In the genomic region with DNA sequence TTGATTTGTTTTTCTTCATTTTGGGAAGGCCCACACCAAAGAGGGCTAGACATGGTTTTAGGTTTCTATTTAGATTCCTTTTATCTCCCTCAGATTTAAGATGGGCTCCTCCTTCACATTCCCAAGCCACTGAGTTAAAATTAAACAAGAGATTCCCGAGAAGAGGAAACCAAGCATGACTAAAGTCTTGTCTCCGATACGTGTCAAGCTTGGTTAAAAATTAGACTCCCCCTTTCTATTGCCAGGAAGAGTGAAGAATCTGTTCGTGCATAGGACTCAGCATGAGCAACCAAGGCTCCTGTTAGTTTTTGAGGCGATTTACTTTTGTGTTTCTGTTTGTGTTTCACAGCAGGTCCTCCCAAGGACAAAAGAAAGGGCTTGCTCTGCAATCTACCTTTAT, we compare ENCODE assay signal across 24 mouse cellular contexts.
DNase-seq lines count a peak whose midpoint lies in the region; ATAC-seq lines count a peak whose summit lies in the region.
"Had no signal": no experiment of that assay in that cellular context is flagged by ENCODE, and none has a peak within 500 bp of the region (broad histone marks: within the 10 kb centered on the region; RNA-seq: fewer than 3 reads in every experiment).

No protein-coding gene starts in this region.

- H3K9me3 ChIP-seq in embryonic facial prominence, embryonic 14.5 days (ENCODE audit: control insufficient read depth, low read length) = no peaks in the 10 kb centered on the region
- no peaks in the 10 kb centered on the region for H3K9me3 ChIP-seq in embryonic facial prominence, embryonic 10.5 days
- no peaks in the 10 kb centered on the region for H3K9me3 ChIP-seq in midbrain, embryonic 11.5 days (ENCODE audit: control insufficient read depth, low read length)
- H3K9me3 ChIP-seq in midbrain, embryonic 10.5 days (replicated peaks) = no peaks in the 10 kb centered on the region
- H3K9me3 ChIP-seq in kidney, embryonic 15.5 days (replicated peaks) = no peaks in the 10 kb centered on the region
- H3K9me3 ChIP-seq: heart, embryonic 15.5 days; hindbrain, embryonic 15.5 days; liver, embryonic 13.5 days; midbrain, embryonic 15.5 days; neural tube, embryonic 12.5 days; stomach, embryonic 15.5 days had no signal

- H3K4me3 ChIP-seq in embryonic facial prominence, embryonic 14.5 days (ENCODE audit: low read depth, low read length) = no peak overlapping the region
- no peak overlapping the region for H3K4me3 ChIP-seq in embryonic facial prominence, embryonic 10.5 days
- H3K4me3 ChIP-seq in midbrain, embryonic 11.5 days (ENCODE audit: low read depth, low read length) = no peak overlapping the region
- H3K4me3 ChIP-seq in midbrain, embryonic 10.5 days = no peak overlapping the region
- no peak overlapping the region for H3K4me3 ChIP-seq in kidney, embryonic 15.5 days (replicated peaks)
- H3K4me3 ChIP-seq: heart, embryonic 15.5 days; hindbrain, embryonic 15.5 days; liver, embryonic 13.5 days; midbrain, embryonic 15.5 days; neural tube, embryonic 12.5 days; stomach, embryonic 15.5 days had no signal

- H3K4me2 ChIP-seq in embryonic facial prominence, embryonic 14.5 days (ENCODE audit: low read depth, low read length) = no peak overlapping the region
- H3K4me2 ChIP-seq in midbrain, embryonic 11.5 days = no peak overlapping the region
- peak overlapping the region; percentile 21; the same call in 1 of the 2 replicates for H3K4me2 ChIP-seq in kidney, embryonic 15.5 days
- H3K4me2 ChIP-seq: heart, embryonic 15.5 days; hindbrain, embryonic 15.5 days; liver, embryonic 13.5 days; lung, embryonic 14.5 days; midbrain, embryonic 15.5 days; neural tube, embryonic 12.5 days; stomach, embryonic 15.5 days had no signal

- ATAC-seq in embryonic facial prominence, embryonic 14.5 days (ENCODE audit: low read depth) = no peak
- ATAC-seq in midbrain, embryonic 11.5 days (ENCODE audit: low FRiP score) = no peak
- peak; percentile 88 for ATAC-seq in kidney, embryonic 15.5 days (replicated peaks; ENCODE audit: low FRiP score)
- ATAC-seq: CD4-positive, CD25-positive, alpha-beta regulatory T cell, adult 4 months; forebrain, postnatal 0 days had no signal

- no peak overlapping the region for H3K9ac ChIP-seq in embryonic facial prominence, embryonic 14.5 days (ENCODE audit: low read depth, low read length)
- H3K9ac ChIP-seq in midbrain, embryonic 11.5 days (ENCODE audit: low read length) = no peak overlapping the region
- no peak overlapping the region for H3K9ac ChIP-seq in kidney, embryonic 15.5 days
- H3K9ac ChIP-seq: forebrain, postnatal 0 days; heart, embryonic 15.5 days; hindbrain, embryonic 15.5 days; liver, embryonic 13.5 days; lung, embryonic 14.5 days; midbrain, embryonic 15.5 days; neural tube, embryonic 12.5 days; stomach, embryonic 15.5 days had no signal

- H3K27ac ChIP-seq in embryonic facial prominence, embryonic 14.5 days (replicated peaks; ENCODE audit: low read depth, low read length) = no peak overlapping the region
- no peak overlapping the region for H3K27ac ChIP-seq in embryonic facial prominence, embryonic 10.5 days (replicated peaks)
- no peak overlapping the region for H3K27ac ChIP-seq in midbrain, embryonic 11.5 days (ENCODE audit: low read depth, low read length)
- no peak overlapping the region for H3K27ac ChIP-seq in midbrain, embryonic 10.5 days (replicated peaks)
- peak overlapping the region; percentile 86 for H3K27ac ChIP-seq in kidney, embryonic 15.5 days
- H3K27ac ChIP-seq: heart, embryonic 15.5 days; hindbrain, embryonic 15.5 days; liver, embryonic 13.5 days; midbrain, embryonic 15.5 days; neural tube, embryonic 12.5 days; stomach, embryonic 15.5 days had no signal

- H3K27me3 ChIP-seq in embryonic facial prominence, embryonic 14.5 days (replicated peaks; ENCODE audit: control insufficient read depth, insufficient read depth, low read length) = no peaks in the 10 kb centered on the region
- H3K27me3 ChIP-seq in embryonic facial prominence, embryonic 10.5 days (replicated peaks; ENCODE audit: low read depth, poor library complexity, severe bottlenecking) = no peaks in the 10 kb centered on the region
- no peaks in the 10 kb centered on the region; the same call in 1 of the 2 replicates for H3K27me3 ChIP-seq in midbrain, embryonic 11.5 days (ENCODE audit: control insufficient read depth, insufficient read depth, low read length)
- H3K27me3 ChIP-seq in midbrain, embryonic 10.5 days (ENCODE audit: low read depth, poor library complexity, severe bottlenecking) = peaks cover 29% of the 10 kb centered on the region
- no peaks in the 10 kb centered on the region for H3K27me3 ChIP-seq in kidney, embryonic 15.5 days
- H3K27me3 ChIP-seq: heart, embryonic 15.5 days; hindbrain, embryonic 15.5 days; liver, embryonic 13.5 days; midbrain, embryonic 15.5 days; neural tube, embryonic 12.5 days; stomach, embryonic 15.5 days had no signal

- H3K4me1 ChIP-seq in embryonic facial prominence, embryonic 14.5 days (ENCODE audit: control insufficient read depth, insufficient read depth, low read length) = peaks cover 6% of the 10 kb centered on the region; the same call in 1 of the 2 replicates
- peaks cover 13% of the 10 kb centered on the region for H3K4me1 ChIP-seq in embryonic facial prominence, embryonic 10.5 days
- peaks cover 4% of the 10 kb centered on the region; the same call in 1 of the 2 replicates for H3K4me1 ChIP-seq in midbrain, embryonic 11.5 days (ENCODE audit: control insufficient read depth, insufficient read depth, low read length)
- peaks cover 23% of the 10 kb centered on the region for H3K4me1 ChIP-seq in midbrain, embryonic 10.5 days
- peaks cover 10% of the 10 kb centered on the region for H3K4me1 ChIP-seq in kidney, embryonic 15.5 days
- H3K4me1 ChIP-seq: liver, embryonic 13.5 days; midbrain, embryonic 15.5 days; neural tube, embryonic 12.5 days; stomach, embryonic 15.5 days had no signal

- WGBS in embryonic facial prominence, embryonic 14.5 days = 26% methylated on average over 5 of the region's 5 CpGs
- 28% methylated on average over 5 of the region's 5 CpGs for WGBS in embryonic facial prominence, embryonic 10.5 days
- 6% methylated on average over 5 of the region's 5 CpGs for WGBS in midbrain, embryonic 11.5 days
- 6% methylated on average over 5 of the region's 5 CpGs for WGBS in midbrain, embryonic 10.5 days
- 7% methylated on average over 5 of the region's 5 CpGs for WGBS in kidney, embryonic 15.5 days

- peak; percentile 20 for DNase-seq in embryonic facial prominence, embryonic 14.5 days (ENCODE audit: low spot score)
- no peak for DNase-seq in embryonic facial prominence, embryonic 10.5 days (ENCODE audit: low spot score)
- DNase-seq in midbrain, embryonic 11.5 days (ENCODE audit: low spot score, missing footprints) = peak; percentile 86
- DNase-seq in midbrain, embryonic 10.5 days (ENCODE audit: low spot score) = no peak
- no peak for DNase-seq in ovary, postnatal 36 days (ENCODE audit: low spot score)
- no peak for DNase-seq in ovary, adult 18-20 months (ENCODE audit: low spot score)
- DNase-seq: adrenal gland, adult 2 months; cerebellum, adult 18-20 months; cerebellum, postnatal 25 days; forebrain, postnatal 0 days; gastrocnemius, postnatal 36 days; heart, postnatal 36 days; layer of hippocampus, adult 9-11 months; liver, embryonic 13.5 days; lung, embryonic 14.5 days; thymus, adult 18-20 months; thymus, postnatal 36 days had no signal

- H3K36me3 ChIP-seq in embryonic facial prominence, embryonic 14.5 days (ENCODE audit: control insufficient read depth, insufficient read depth, low read length) = no peaks in the 10 kb centered on the region
- no peaks in the 10 kb centered on the region for H3K36me3 ChIP-seq in embryonic facial prominence, embryonic 10.5 days (replicated peaks)
- H3K36me3 ChIP-seq in midbrain, embryonic 11.5 days (ENCODE audit: control insufficient read depth, insufficient read depth, low read length) = no peaks in the 10 kb centered on the region
- H3K36me3 ChIP-seq in midbrain, embryonic 10.5 days = no peaks in the 10 kb centered on the region
- no peaks in the 10 kb centered on the region for H3K36me3 ChIP-seq in kidney, embryonic 15.5 days
- H3K36me3 ChIP-seq: heart, embryonic 15.5 days; hindbrain, embryonic 15.5 days; liver, embryonic 13.5 days; midbrain, embryonic 15.5 days; neural tube, embryonic 12.5 days; stomach, embryonic 15.5 days had no signal

Comparison
In these comparisons a context has a peak if more than half of its experiments do, and no peak if none do; other contexts are left out.
1. DNase-seq: peak in embryonic facial prominence, embryonic 14.5 days (single experiment) and midbrain, embryonic 11.5 days (single experiment); none in embryonic facial prominence, embryonic 10.5 days (single experiment), midbrain, embryonic 10.5 days (single experiment), ovary, postnatal 36 days (single experiment) and ovary, adult 18-20 months (single experiment).